Mouse (Mus musculus) A20 (cell line): ENCODE results near the gene Farsa.
A peak's percentile ranks its signal among the peaks of the same experiment; 100 is the strongest.

Experiments used
- DNase-seq: peaks from one replicate; pipeline ENCODE4 v3.0.0-alpha.2; 2011; ENCODE audit warnings: low read depth, low spot score

Gene Farsa

GRCm38 (mm10) chr8:84909949-84910348, 53.2 kb downstream of the Farsa start:
- peak; percentile 23 for DNase-seq

GRCm38 (mm10) chr8:84910551-84910950, 53.8 kb downstream of the Farsa start:
- no peak for DNase-seq

- DNase-seq = no peak
These were observed 55.1 kb downstream of the Farsa start for GRCm38 (mm10) chr8:84911854-84912253.

- DNase-seq = no peak
These were observed 55.6 kb downstream of the Farsa start for GRCm38 (mm10) chr8:84912391-84912790.

GRCm38 (mm10) chr8:84912895-84913501, 56.2 kb downstream of the Farsa start:
- peak; percentile 95 for DNase-seq

GRCm38 (mm10) chr8:84913502-84913900, 56.7 kb downstream of the Farsa start:
- DNase-seq = no peak

GRCm38 (mm10) chr8:84913960-84914359, 57.2 kb downstream of the Farsa start:
- peak; percentile 91 for DNase-seq

GRCm38 (mm10) chr8:84915269-84915668, 58.5 kb downstream of the Farsa start:
- no peak for DNase-seq

- DNase-seq = no peak
These were observed 61.0 kb downstream of the Farsa start for GRCm38 (mm10) chr8:84917781-84918180.

- no peak for DNase-seq
These were observed 61.9 kb downstream of the Farsa start for GRCm38 (mm10) chr8:84918646-84919045.
